Comparison of ENCODE assay signal across 8 mouse cellular contexts in the genomic region with DNA sequence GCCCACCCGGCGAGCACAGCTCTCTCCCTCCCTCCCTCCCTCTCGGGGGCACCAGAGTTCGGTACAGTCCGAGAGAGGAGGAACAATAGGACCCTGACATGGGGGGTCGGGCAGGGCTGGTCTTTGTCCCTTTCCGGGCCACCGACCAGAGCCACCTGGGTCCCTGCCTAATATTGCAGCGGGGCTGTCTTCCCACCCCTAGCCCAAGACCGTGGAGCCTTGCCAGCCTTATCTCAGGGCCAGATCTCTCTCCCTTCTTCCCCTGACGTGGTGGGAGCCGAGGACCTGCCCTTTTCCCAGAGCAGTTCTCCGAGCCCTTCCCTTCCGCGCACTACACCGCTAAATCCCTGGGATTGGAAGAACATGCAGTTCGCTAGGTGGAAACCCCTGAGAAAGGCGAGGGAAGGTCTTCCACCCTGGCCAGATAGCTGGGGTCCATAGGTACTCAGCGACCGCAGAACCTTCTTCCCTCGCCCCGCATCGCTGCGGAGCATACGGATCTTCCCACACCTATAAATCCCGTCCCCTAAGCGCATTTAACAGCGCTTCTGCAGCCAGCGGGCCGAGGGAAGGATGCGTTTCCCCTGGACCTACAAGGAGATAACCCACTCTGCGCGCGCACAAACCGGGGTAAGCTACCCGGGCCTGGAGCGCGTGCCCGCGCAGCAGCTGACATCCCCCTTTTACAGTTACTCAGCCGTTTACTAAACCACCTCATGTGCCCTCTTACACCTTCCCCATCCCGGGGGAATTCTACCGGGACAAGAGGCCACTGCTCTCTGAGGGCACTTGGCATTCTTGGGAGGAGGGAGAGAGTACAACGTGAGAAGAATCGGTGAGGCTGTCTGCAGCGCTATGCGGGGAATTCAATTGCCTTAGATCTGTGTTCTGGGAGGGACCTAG. TPM values are rescaled to one million over a fixed set of nuclear protein-coding genes. Genes with fewer than 3 reads are reported as not detected.
DNase-seq lines count a peak whose midpoint lies in the region; ATAC-seq and TF ChIP-seq lines count a peak whose summit lies in the region.

No protein-coding gene starts in this region.

- TF ChIP-seq CTCF in G1E (IDR thresholded peaks at IDR 0.05; ENCODE audit: low read depth, low read length), result no peak
- TF ChIP-seq CTCF in bone marrow macrophage, adult 2 months (IDR thresholded peaks at IDR 0.05; ENCODE audit: low read depth, low read length), result no peak

- DNase-seq in G1E (ENCODE audit: low spot score), result no peak
- DNase-seq in forebrain, embryonic 11.5 days (ENCODE audit: low spot score), result peak; percentile 84
- peak; percentile 61 to 62 for DNase-seq in left cerebral cortex, postnatal 25 days (ENCODE audit: low spot score in 2 of 2)
- peak; percentile 29 for DNase-seq in splenic B cell, adult 2 months (ENCODE audit: low read depth, low spot score)
- no peak for DNase-seq in natural killer cell, adult 2 months (ENCODE audit: low spot score in 2 of 2)

- H3K4me3 ChIP-seq in G1E (ENCODE audit: low read depth, low read length), result peak overlapping the region; percentile 5; the same call in 1 of the 2 replicates
- H3K4me3 ChIP-seq in bone marrow macrophage, adult 2 months (ENCODE audit: insufficient read depth, low read length), result peak overlapping the region; percentile 65
- H3K4me3 ChIP-seq in forebrain, embryonic 11.5 days (ENCODE audit: low read depth, low read length), result peak overlapping the region; percentile 80
- peak overlapping the region; percentile 71 for H3K4me3 ChIP-seq in hindbrain, embryonic 15.5 days

- under 1% methylated on average over 44 of the region's 47 CpGs for WGBS in forebrain, embryonic 11.5 days
- WGBS in hindbrain, embryonic 15.5 days, result under 1% methylated on average over 41 of the region's 47 CpGs

- H3K9me3 ChIP-seq in G1E (replicated peaks), result peaks cover 96% of the 10 kb centered on the region
- no peaks in the 10 kb centered on the region for H3K9me3 ChIP-seq in forebrain, embryonic 11.5 days (ENCODE audit: control insufficient read depth, low read length)
- no peaks in the 10 kb centered on the region for H3K9me3 ChIP-seq in hindbrain, embryonic 15.5 days

- no peaks in the 10 kb centered on the region for H3K4me1 ChIP-seq in G1E (ENCODE audit: insufficient read depth, low read depth, low read length)
- H3K4me1 ChIP-seq in bone marrow macrophage, adult 2 months (ENCODE audit: control insufficient read depth, insufficient read depth, low read length), result no peaks in the 10 kb centered on the region
- peaks cover 40% of the 10 kb centered on the region for H3K4me1 ChIP-seq in forebrain, embryonic 11.5 days (replicated peaks; ENCODE audit: control insufficient read depth, insufficient read depth, low read length)
- H3K4me1 ChIP-seq in hindbrain, embryonic 15.5 days (replicated peaks), result peaks cover 63% of the 10 kb centered on the region

- no peak for TF ChIP-seq POLR2A in bone marrow macrophage, adult 2 months (IDR thresholded peaks at IDR 0.05; ENCODE audit: borderline replicate concordance, low read depth, low read length)

- H3K27me3 ChIP-seq in G1E (ENCODE audit: insufficient read depth, low read length), result no peaks in the 10 kb centered on the region
- H3K27me3 ChIP-seq in forebrain, embryonic 11.5 days (ENCODE audit: control insufficient read depth, insufficient read depth, low read length), result no peaks in the 10 kb centered on the region
- no peaks in the 10 kb centered on the region for H3K27me3 ChIP-seq in hindbrain, embryonic 15.5 days
- no peaks in the 10 kb centered on the region for H3K27me3 ChIP-seq in splenic B cell, adult 2 months (ENCODE audit: control insufficient read depth, insufficient read depth, low read length, poor library complexity, severe bottlenecking)

- peak overlapping the region; percentile 99 for H3K4me2 ChIP-seq in forebrain, embryonic 11.5 days (ENCODE audit: low read depth, low read length, severe bottlenecking)
- H3K4me2 ChIP-seq in hindbrain, embryonic 15.5 days, result peak overlapping the region; percentile 95

- H3K9ac ChIP-seq in forebrain, embryonic 11.5 days (ENCODE audit: low read length), result peak overlapping the region; percentile 85
- peak overlapping the region; percentile 76 for H3K9ac ChIP-seq in hindbrain, embryonic 15.5 days

- intact Hi-C loops in left cerebral cortex, postnatal 25 days (cut with DNase I), result loop anchor here (2.0 kb wide), 2 partner anchors 39 to 57 kb away; no protein-coding TSS in a partner anchor

- ATAC-seq in G1E (ENCODE audit: extremely low read depth, insufficient number of reproducible peaks, low FRiP score, poor library complexity, severe bottlenecking), result no peak
- ATAC-seq in forebrain, embryonic 11.5 days (replicated peaks; ENCODE audit: low FRiP score), result no peak
- peak; percentile 0; the same call in 1 of the 2 replicates for ATAC-seq in hindbrain, embryonic 15.5 days (ENCODE audit: low FRiP score, low read depth)
- ATAC-seq in megakaryocyte progenitor cell, adult 5-6 weeks (replicated peaks; ENCODE audit: poor library complexity), result peak; percentile 9; the same call in 1 of the 2 replicates

- no peaks in the 10 kb centered on the region for H3K36me3 ChIP-seq in G1E (replicated peaks)
- H3K36me3 ChIP-seq in forebrain, embryonic 11.5 days (ENCODE audit: control insufficient read depth, insufficient read depth, low read length), result no peaks in the 10 kb centered on the region
- H3K36me3 ChIP-seq in hindbrain, embryonic 15.5 days, result no peaks in the 10 kb centered on the region
- no peaks in the 10 kb centered on the region for H3K36me3 ChIP-seq in splenic B cell, adult 2 months (ENCODE audit: control insufficient read depth, insufficient read depth, low read length, poor library complexity, severe bottlenecking)

- H3K27ac ChIP-seq in bone marrow macrophage, adult 2 months (ENCODE audit: insufficient read depth, low read depth, low read length), result no peak overlapping the region
- peak overlapping the region; percentile 95 for H3K27ac ChIP-seq in forebrain, embryonic 11.5 days (ENCODE audit: low read depth, low read length)
- H3K27ac ChIP-seq in hindbrain, embryonic 15.5 days (replicated peaks), result peak overlapping the region; percentile 95

RNA-seq across cellular contexts. Expression of a gene that starts 0.9 kb away (rescaled TPM):
- total RNA-seq in G1E (2014; fragmentation: Nextera tagmentation) (not detected in 2 replicates), G1E (2017) (0.05 TPM in 1 of 2 replicates, not detected in the other)
- not detected in 2 replicates for polyA plus RNA-seq in G1E (2012)
- 0.19 and 0.25 TPM in 2 replicates for polyA plus RNA-seq in bone marrow macrophage, adult 2 months (2012; ENCODE audit: insufficient read depth, insufficient read length, missing spikeins)
- polyA plus RNA-seq in forebrain, embryonic 11.5 days (2014; fragmentation: Nextera tagmentation; extraction: Ambion mirVana), result 18.0 and 18.8 TPM in 2 replicates
- polyA plus RNA-seq in hindbrain, embryonic 15.5 days (2015; fragmentation: Nextera tagmentation; extraction: Ambion mirVana), result 13.7 and 14.7 TPM in 2 replicates
- 10 to 100 TPM; 74.7 to 76.9 TPM for total RNA-seq in left cerebral cortex, postnatal 25 days (2021)
- 0.39 and 0.64 TPM in 2 replicates for total RNA-seq in megakaryocyte progenitor cell, adult 5-6 weeks (2015)
- 0.46 and 1.6 TPM in 2 replicates for total RNA-seq in megakaryocyte progenitor cell, adult 5-6 weeks (2017)

RNA-seq across cellular contexts. Expression of a gene that starts 29.9 kb away (rescaled TPM):
- total RNA-seq in G1E (2014; fragmentation: Nextera tagmentation), result not detected in 2 replicates
- 0.05 and 0.06 TPM in 2 replicates for total RNA-seq in G1E (2017)
- not detected in 2 replicates for polyA plus RNA-seq in G1E (2012)
- not detected in 2 replicates for polyA plus RNA-seq in bone marrow macrophage, adult 2 months (2012; ENCODE audit: insufficient read depth, insufficient read length, missing spikeins)
- polyA plus RNA-seq in forebrain, embryonic 11.5 days (2014; fragmentation: Nextera tagmentation; extraction: Ambion mirVana), result 2.5 and 3.0 TPM in 2 replicates
- polyA plus RNA-seq in hindbrain, embryonic 15.5 days (2015; fragmentation: Nextera tagmentation; extraction: Ambion mirVana), result 2.7 and 2.9 TPM in 2 replicates
- total RNA-seq in left cerebral cortex, postnatal 25 days (2021), result 1 to 10 TPM; 6.9 to 7.1 TPM
- not detected in 2 replicates for total RNA-seq in megakaryocyte progenitor cell, adult 5-6 weeks (2015)
- total RNA-seq in megakaryocyte progenitor cell, adult 5-6 weeks (2017), result not detected in 2 replicates

RNA-seq across cellular contexts. Expression of a gene that starts 58.0 kb away (rescaled TPM):
- total RNA-seq in G1E (2014; fragmentation: Nextera tagmentation) (not detected in 2 replicates), G1E (2017) (0.23 and 0.55 TPM in 2 replicates)
- not detected in 2 replicates for polyA plus RNA-seq in G1E (2012)
- polyA plus RNA-seq in bone marrow macrophage, adult 2 months (2012; ENCODE audit: insufficient read depth, insufficient read length, missing spikeins), result 0.36 TPM in 1 of 2 replicates, not detected in the other
- 16.3 and 18.4 TPM in 2 replicates for polyA plus RNA-seq in forebrain, embryonic 11.5 days (2014; fragmentation: Nextera tagmentation; extraction: Ambion mirVana)
- polyA plus RNA-seq in hindbrain, embryonic 15.5 days (2015; fragmentation: Nextera tagmentation; extraction: Ambion mirVana), result 30.8 and 32.2 TPM in 2 replicates
- 100 to 1,000 TPM; 295 to 302 TPM for total RNA-seq in left cerebral cortex, postnatal 25 days (2021)
- total RNA-seq in megakaryocyte progenitor cell, adult 5-6 weeks (2015), result 0.10 and 0.51 TPM in 2 replicates
- not detected in 2 replicates for total RNA-seq in megakaryocyte progenitor cell, adult 5-6 weeks (2017)

Comparison
In these comparisons a context has a peak if more than half of its experiments do, and no peak if none do; other contexts are left out.
1. ATAC-seq: peak in hindbrain, embryonic 15.5 days (single experiment) and megakaryocyte progenitor cell, adult 5-6 weeks (single experiment); none in G1E (single experiment) and forebrain, embryonic 11.5 days (single experiment).
2. DNase-seq: peak in forebrain, embryonic 11.5 days (single experiment), left cerebral cortex, postnatal 25 days (2 of 2) and splenic B cell, adult 2 months (single experiment); none in G1E (single experiment) and natural killer cell, adult 2 months (0 of 2).
3. H3K4me3 ChIP-seq: peak in every context shown above with its lines; median percentile 80 in forebrain, embryonic 11.5 days; 71 in hindbrain, embryonic 15.5 days; 65 in bone marrow macrophage, adult 2 months; 5 in G1E.
4. RNA of a gene that starts 0.9 kb away (polyA plus RNA-seq): 18.0 to 18.8 TPM in forebrain, embryonic 11.5 days and 13.7 to 14.7 TPM in hindbrain, embryonic 15.5 days; 0.19 to 0.25 TPM in bone marrow macrophage, adult 2 months and not detected in G1E; every median in the first group is over 10 times any median in the second.
5. RNA of a gene that starts 58.0 kb away (polyA plus RNA-seq): 30.8 to 32.2 TPM in hindbrain, embryonic 15.5 days and 16.3 to 18.4 TPM in forebrain, embryonic 11.5 days; 0.36 TPM in bone marrow macrophage, adult 2 months and not detected in G1E; every median in the first group is over 10 times any median in the second.